Mouse (Mus musculus): ENCODE data around the gene Slc16a10.
A peak's percentile ranks its signal among the peaks of the same experiment; 100 is the strongest.

The Slc16a10 gene

GRCm38 (mm10) chr10:40067071-40067470 lies 75.0 kb downstream of the Slc16a10 start:
- no peak for DNase-seq

- DNase-seq, result no peak
Observed at GRCm38 (mm10) chr10:40065357-40065756, 76.7 kb downstream of the Slc16a10 start.

GRCm38 (mm10) chr10:40063291-40063890 lies 78.7 kb downstream of the Slc16a10 start:
- peak; percentile 81 to 86 for DNase-seq

GRCm38 (mm10) chr10:40062812-40063211 lies 79.2 kb downstream of the Slc16a10 start:
- DNase-seq, result peak in 1 of 2 experiments; percentile 61

- DNase-seq, result no peak
Observed at GRCm38 (mm10) chr10:40061926-40062325, 80.1 kb downstream of the Slc16a10 start.

GRCm38 (mm10) chr10:40058786-40059120 lies 83.3 kb downstream of the Slc16a10 start:
- DNase-seq, result no peak

- peak; percentile 54 to 65 for DNase-seq
Observed at GRCm38 (mm10) chr10:40058062-40058785, 83.8 kb downstream of the Slc16a10 start.

- DNase-seq, result no peak
Observed at GRCm38 (mm10) chr10:40057615-40058014, 84.4 kb downstream of the Slc16a10 start.

- DNase-seq, result no peak
Observed at GRCm38 (mm10) chr10:40054455-40054854, 87.6 kb downstream of the Slc16a10 start.

GRCm38 (mm10) chr10:40053896-40054295 lies 88.2 kb downstream of the Slc16a10 start:
- no peak for DNase-seq

GRCm38 (mm10) chr10:40053257-40053895 lies 88.7 kb downstream of the Slc16a10 start:
- peak in 1 of 2 experiments; percentile 44 for DNase-seq

GRCm38 (mm10) chr10:40051997-40052396 lies 90.1 kb downstream of the Slc16a10 start:
- DNase-seq, result no peak

GRCm38 (mm10) chr10:40050763-40051162 lies 91.3 kb downstream of the Slc16a10 start:
- no peak for DNase-seq

- peak; percentile 82 to 85 for DNase-seq
Observed at GRCm38 (mm10) chr10:40041339-40041738, 100.7 kb downstream of the Slc16a10 start.

- no peak for DNase-seq
Observed at GRCm38 (mm10) chr10:40036686-40037560, 105.1 kb downstream of the Slc16a10 start.

- DNase-seq, result no peak
Observed at GRCm38 (mm10) chr10:40034956-40035355, 107.1 kb downstream of the Slc16a10 start.

GRCm38 (mm10) chr10:40032897-40033296 lies 109.2 kb downstream of the Slc16a10 start:
- no peak for DNase-seq

GRCm38 (mm10) chr10:40030716-40031115 lies 111.3 kb downstream of the Slc16a10 start:
- DNase-seq, result no peak

- no peak for DNase-seq
Observed at GRCm38 (mm10) chr10:40029610-40030009, 112.4 kb downstream of the Slc16a10 start.

GRCm38 (mm10) chr10:40028091-40028490 lies 114.0 kb downstream of the Slc16a10 start:
- DNase-seq, result no peak

- DNase-seq, result no peak
Observed at GRCm38 (mm10) chr10:40026546-40026945, 115.5 kb downstream of the Slc16a10 start.

- no peak for DNase-seq
Observed at GRCm38 (mm10) chr10:40025560-40025959, 116.5 kb downstream of the Slc16a10 start.

All from kidney, postnatal 36 days (tissue).